Mouse (Mus musculus) spleen, postnatal 36 days (tissue): ENCODE data around the gene Prmt8.

ENCODE experiments used
- DNase-seq, 2 experiments: peaks; one replicate each; pipeline ENCODE4 v3.0.0; 2022; ENCODE audit warnings: low spot score in 2 of 2, mixed read lengths in 1 of 2

The Prmt8 gene

DNA sequence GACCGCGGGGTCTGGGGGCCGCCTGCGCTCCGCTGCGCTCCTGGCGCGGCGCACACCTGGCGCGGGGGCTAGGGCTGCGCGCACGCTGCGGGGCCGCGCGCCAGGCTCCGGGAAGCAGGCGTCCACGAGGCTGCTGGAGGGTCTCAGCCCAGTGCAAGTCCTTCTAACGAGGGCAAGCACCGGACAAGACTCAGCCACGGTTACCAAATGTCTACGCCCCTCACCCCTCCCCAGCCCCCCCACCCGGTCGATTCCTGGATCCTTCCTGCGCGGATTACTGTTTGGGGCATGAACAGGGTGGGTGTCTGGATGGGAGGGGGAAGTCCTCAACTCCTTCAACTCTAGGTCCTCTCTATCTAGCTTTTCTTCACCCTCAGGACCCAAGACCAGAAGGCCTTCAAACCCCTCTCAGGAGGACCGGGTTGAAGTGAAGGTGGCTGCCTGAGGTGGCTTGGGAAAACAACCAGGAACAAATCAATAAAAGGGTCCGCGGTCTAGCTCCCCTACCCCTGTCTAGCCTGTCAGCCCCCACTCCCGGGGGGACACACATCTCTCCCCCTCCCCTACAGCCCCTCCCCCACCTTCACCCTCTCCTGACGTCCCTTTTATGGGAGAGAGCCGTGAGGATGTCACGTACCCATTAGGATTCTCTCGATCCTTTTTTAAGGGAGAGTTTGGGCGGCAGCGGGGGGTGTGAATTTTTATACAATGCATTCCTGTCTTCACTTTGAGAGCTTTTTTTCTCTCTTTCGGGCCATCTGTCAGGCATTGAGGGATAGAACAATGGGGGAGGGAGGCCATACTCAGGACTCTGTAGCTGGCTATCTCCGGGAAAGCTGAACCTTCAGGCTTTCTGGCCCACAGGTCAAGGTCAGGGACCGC, at the start of gene Prmt8:
Gene Prmt8 (minus strand): TSS at position 198 of the 882 bp plus-strand sequence.
- DNase-seq = no peak

DNA sequence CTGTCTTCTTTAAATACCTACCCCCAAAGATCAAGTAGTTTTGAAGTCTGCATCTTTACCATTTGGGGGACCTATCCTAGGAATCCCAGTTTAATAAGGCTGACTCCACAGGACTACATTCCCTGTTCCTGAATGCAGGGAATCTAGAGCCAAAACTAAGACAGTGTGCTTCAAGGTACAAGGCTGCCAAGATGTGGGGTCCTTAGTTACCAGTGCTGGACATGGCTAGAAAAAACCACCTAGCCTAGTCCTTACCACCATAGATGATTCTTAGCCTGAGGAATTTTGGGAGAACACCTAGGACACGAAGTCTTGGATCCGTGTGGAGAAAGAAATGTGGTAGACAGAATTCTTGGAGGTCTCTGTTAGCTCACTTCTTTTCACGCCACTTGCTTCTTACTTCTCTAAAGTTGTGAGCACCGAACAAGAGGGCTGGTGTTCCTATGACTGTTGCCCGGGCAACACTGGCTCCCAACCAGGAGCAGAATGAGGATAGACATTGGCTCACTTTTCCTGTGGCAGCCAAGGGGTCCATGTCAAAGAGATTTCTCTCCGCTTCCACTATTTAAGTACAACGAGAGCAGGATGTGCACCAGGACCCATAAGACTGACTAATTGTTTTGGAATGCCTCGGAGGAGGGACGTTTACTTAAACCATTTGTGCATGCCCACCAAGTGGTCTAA, 33.9 kb upstream of the Prmt8 start:
- DNase-seq = no peak

DNA sequence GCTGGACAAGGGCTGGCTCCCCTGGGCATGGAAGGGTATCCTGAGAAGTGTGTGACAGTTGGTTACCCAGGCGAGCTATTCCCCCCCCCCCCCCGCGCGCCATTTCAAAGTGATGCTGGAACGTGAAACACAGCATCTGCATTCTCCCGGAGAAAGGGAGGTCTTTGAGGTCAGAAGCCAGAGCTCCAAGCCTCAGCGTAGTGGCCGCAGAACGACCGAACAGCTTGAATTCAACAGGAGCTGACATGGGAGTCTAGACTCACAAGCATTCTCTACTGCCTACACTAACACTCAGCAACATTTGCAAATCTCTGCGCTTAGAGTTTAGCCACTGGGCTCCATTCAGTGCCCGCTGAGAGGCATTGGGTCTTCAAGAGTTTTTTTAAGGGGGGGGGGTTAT, 32.9 kb upstream of the Prmt8 start:
- DNase-seq = no peak

DNA sequence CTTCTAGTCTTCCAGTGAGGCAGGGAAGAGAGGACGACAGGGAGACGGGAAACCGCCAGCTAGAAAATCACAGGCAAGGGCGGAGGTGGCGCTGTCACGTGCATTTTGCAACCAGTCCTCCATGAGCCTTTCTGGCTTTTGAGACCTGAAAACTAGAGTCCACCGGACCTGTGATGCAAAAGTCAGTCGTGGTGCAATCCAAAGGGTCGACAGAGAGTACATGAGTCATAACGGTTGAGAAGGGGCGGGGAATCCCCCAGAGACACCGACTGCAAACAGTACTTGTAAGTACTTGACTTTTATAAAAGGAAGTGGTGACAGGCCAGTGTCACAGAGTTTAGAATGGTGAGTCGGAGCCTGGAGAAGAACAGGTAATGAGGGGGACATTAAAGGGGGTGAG, 20.8 kb upstream of the Prmt8 start:
- DNase-seq = no peak

DNA sequence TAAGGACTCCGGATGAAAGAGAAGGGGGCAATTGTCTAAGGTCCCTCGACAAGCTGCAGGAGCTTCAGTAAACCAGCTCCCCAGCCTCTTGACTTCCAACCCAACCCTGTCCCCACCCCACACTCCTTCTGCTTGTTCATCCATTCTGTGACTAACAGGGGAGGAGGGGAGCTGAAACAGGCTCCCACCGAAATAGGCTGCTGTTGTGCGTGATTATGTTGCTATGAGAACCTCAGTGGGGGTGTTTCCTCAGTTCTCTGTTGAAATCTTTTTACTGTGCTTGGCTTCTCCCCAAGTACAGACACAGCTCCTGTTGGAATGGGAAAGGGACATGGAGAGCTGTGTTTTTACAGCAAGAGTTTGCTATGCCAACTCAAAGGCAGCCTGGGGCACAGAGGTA, 1.5 kb upstream of the Prmt8 start:
- DNase-seq = no peak

DNA sequence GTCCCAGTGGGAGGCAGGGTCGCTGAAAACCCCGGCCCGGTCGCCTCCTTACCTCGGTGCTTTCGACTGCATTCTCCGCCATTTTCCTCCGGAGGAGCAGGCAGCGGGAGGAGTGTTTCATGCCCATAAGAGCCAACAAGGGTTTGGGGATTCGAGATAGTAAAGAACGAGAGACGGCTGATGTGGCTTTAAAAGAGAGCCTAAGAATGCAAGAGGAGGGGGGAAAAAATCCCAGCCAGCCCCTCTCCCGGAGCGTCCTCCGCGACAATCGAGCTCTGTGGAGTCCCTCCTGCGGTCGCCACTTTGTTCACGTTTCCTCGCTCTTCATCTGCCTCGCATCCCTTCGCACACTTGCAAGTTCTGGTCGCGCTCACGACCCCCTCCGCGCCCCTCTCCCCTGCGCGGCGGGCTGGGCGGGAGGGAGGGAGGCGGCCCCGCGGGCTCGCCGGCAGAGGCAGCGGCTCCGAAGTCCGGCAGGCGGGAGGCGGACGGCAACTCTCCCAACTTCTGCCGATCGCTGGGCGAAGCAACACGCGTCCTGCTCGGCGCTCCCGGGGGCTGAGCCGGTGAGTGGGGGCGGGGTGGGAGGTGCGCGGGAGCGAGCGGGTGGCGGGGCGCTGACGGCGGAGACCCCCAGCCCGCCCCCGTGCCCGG, 524 bp downstream of the Prmt8 start:
- DNase-seq = no peak

DNA sequence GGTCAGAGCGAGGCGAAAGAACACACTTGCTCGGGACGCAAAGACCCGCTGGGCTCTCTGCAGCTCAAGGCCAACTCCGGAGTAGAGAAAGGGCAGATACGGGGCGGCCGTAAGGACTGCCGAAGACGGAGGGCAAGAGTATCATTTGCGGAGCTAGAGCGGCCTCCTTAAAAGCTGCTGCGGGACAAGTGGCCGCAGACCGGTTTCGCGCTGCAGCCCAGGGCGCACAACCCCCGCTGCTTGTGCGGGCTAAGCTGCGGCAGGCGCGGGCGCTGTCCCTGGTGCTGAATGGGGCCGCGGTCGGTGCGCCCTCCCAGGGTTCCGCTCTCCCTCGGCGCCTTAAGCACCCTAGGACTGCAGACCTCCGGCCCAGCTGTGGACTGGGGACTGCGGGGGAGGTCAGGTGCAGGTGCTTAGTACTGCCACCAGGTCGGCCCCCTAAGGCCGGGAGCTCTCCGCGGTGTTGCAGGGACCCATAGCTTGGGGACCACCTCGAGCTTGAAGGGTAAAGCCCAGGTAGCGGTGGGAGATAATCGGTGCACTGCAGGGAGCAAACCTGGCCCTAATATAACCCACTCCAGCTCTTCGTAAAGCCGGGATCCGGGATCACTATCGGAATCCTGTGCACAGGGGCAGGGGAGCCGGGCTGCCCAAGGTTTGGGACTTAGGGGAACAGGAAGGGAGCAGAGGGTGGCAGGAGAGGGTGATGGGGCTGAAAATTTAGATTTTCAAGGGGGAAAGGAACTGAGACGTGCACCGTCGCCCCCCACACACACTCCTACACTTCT, 1.4 kb downstream of the Prmt8 start:
- DNase-seq = no peak

DNA sequence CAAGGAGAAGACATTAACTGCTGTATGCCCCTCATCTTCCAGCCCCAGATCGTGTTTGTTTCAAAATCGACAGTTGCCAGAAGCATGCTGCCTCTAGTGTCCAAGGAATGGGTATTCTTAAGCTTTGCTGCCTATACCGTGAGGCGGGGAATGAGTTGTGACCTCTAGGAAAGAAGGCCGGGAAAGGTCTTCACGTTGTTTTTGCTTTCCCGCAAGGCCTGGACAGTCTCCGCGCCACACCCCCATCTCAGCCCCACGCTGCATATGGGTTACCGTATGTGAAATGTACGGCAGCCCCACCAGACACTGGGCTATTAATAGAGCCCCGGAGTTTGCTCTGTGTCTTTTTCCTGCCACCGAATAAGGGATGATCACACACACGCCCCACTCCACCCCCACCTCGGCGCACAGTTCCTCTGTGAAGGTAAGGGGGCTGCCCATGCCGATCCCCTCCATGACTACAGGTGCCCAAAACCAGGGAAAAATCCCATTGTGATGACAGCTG, 2.0 kb downstream of the Prmt8 start:
- no peak for DNase-seq

DNA sequence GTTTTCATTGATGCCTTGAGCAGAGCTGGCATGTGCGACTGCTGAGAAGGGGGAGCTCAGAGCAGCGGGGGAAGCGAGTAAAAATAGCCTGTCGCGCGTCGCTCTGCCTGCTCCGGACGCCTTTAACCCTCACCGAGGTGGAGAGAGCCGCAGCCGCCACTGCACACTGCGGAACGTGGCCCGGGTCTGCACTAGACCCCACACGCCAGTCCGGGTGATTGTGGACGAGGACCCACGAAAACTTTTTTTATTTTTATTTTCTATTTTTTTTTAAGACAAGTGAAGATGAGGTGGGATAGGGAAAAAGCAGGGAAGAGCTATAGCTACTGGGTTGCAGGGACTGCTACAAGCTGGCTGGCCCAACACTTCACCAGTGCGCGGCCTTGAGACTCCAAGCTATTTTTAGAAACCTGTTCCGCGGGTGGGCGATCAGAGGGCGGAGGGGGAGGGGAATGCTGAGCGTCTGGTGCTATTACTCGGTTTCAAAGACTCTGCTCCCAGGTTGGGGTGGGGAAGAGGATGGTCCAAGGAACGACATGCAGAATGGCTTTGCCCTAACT, 2.6 kb downstream of the Prmt8 start:
- no peak for DNase-seq

DNA sequence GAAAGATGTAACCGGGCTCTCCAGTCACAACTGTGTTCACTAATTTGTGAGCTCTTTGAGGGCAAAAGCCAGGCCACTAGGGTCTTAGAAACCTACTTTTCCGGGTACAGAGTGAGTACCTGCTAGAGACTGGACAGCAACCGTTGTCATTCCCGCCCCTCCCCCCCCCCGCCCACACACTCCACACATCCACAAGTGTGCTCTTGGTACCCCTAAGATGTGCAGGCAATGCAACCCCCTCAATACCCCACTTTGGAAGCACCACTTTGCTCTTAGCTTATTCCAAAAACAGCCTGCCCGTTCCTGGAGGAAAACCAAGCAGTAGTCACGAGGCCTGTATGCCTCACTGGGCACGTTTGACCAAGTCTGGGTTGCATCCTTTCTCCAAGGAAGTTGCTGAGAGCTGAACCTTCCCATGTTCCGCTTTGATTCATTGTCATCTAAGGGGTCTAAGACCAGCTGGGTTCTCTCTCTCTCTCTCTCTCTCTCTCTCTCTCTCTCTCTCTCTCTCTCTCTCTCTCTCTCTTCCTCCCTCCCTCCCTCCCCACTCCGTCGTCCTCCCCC, 3.1 kb downstream of the Prmt8 start:
- no peak for DNase-seq

DNA sequence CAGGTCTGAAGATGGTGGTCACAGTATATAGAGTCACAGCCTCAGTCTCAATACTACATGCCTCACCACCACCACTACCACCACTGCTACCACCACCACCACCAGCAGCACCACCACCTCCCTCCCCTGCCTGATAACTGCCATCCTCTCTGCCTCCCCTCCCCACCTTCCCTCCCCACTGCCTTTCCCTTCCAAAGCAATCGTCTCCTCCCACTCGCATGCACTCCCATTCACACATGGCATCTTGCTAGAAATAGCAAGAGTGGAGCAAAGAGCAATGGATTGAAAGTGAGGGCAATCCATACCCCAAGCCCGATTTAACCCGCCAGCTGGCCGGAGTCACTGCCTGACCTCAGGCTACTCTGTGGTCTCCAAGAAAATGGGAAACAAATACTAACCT, 3.7 kb downstream of the Prmt8 start:
- DNase-seq = no peak

DNA sequence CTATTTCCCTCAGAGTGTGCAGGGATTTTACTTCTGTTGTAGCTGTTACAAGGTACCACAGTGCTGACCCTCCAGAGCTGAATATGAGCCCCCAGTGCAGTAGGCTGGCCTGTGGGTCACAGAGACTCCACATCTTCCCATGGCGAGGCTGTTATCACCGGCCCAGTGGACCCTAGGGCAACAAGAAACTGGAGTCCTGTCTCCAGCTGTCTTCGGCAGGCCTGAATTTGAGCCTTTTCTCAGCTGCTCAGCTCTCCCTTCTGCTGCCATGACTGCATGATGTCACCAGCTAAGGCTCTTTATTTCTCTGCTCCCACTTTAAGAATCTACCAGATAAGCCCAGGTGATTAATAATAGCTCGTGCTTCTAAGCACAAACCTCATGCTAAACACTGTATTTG, 11.0 kb downstream of the Prmt8 start:
- no peak for DNase-seq

DNA sequence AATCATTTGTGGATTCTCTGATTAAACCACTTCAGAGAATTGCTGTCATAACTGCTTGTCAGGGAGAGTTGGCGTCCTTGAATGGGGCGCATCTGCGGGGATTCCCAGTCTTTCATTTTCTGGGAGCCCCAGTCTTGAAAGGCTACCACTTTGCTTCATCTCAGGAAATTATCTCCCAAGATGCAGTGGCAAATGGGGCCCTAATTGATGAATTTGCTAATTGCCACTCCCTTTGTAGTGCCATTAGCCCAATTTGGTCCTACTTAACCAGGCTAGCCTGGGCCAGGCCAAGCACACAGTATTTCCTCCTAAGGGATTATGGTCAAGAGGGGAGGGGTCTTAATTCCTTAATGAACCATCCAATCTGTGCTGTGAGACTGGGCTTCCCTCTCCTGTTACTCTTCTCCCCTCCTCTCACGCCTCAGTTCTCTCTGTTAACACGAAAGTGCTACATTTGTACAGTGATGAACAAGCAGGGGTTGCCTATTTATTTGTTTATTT, 11.6 kb downstream of the Prmt8 start:
- no peak for DNase-seq

DNA sequence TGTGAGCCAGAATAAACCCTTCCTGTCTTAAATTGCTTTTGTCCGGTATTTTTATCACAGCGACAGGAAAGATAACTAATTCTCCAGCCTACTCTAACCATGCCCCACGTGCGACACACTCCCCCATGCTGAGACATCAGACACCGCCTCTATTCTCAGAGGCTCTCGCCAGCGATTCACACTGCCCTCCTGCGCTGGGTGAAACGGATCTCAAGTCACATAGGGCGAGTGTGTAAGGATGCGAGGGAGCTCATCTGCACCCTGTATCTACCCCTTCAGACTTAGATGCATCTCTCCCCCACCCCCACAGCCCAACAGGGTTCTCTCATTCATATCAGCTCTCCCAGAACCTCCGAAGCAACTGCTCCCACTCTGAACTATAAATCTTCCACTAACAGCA, 12.4 kb downstream of the Prmt8 start:
- DNase-seq = no peak

DNA sequence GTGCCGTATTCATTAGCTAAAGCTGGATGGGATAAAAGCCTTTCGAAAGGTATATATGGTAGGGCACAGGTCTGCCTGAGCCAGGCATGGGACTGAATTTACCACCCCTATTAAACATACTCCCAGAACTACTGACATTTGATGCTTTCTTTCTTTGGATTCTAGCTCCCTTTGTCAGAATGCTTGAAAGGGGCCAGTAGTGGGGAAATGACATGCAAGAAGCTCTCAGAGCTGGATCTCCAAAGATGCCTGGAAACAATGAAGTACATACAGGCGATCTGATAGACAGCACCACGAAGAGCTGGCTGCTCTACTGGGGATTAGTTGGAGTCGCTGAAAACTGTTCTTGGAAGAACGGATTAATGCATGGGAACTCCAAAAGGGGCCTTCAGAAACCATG, 16.0 kb downstream of the Prmt8 start:
- no peak for DNase-seq

DNA sequence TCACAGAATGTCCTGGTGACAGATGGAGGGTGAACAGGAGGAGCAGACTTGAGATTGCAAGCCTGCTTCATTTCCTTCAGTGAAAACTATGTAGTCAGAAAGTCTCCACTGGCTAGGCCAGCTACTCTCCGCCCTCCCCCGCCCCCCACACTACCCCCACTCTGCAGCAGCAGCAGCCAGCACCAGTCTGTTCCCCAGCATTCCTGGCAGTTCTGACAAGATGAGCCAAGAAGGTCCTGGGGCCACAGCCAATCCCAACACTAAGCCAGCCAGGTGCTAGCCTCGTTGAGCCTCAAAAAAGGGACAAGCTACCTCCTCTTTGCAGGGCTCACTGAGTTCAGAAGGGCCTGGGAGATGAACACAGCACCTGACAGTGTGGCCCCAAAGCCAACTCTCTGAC, 16.6 kb downstream of the Prmt8 start:
- DNase-seq = no peak

DNA sequence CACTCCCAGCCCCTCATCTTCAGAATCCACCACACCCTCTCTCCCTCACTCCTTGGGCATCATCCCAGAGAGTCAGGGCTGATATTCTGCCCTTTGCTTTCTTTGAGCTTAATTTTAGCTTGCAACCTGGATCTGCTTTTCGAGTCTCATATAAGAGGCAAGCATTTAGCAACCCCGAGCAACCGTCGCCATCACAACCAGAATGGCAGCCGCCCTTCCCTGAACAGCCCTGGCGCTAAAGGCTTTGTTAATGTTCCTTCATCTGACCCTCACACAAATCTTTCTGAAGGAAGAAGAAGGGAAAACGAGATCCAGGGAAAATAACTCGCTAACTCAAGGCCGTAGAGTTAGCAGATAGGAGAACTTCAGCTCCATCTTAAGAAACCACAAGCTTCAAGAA, 17.8 kb downstream of the Prmt8 start:
- no peak for DNase-seq

DNA sequence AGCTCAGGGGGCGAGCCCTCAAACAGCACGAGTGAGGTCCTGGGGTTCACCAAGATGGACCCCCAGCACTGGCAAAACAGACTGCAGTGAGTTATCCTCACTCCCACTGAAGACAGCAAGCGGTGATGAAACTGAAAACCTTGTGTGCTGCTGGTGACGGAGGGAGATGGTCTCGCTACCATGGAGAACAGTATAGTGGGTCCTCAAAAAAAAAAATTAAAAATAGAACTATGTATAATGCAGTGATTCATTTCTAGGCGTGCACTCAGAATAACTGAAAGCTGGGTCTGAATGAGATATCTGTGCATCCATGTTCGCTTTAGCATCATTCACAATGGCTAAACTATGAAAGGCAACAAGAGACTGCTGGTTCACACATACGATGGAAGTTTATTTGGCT, 20.5 kb downstream of the Prmt8 start:
- DNase-seq = no peak

DNA sequence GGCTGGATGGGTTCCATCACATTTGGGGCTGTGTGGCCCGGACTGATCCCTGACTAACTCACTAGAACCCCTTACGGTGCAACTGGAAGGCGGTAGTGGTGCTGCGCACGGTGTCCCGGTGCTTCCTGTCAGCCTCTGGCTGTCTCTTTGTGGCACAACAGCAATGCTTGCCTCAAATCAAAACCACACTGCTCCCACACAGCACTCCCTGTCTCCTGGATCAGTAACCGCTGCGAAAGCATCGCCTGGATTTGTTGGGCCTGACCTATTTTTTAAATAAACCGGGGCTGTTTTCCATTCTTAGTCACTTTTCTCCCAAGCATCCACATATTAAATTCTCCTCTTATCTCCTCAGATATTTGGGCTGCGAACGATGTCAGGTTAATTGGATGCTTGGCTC, 27.0 kb downstream of the Prmt8 start:
- no peak for DNase-seq

DNA sequence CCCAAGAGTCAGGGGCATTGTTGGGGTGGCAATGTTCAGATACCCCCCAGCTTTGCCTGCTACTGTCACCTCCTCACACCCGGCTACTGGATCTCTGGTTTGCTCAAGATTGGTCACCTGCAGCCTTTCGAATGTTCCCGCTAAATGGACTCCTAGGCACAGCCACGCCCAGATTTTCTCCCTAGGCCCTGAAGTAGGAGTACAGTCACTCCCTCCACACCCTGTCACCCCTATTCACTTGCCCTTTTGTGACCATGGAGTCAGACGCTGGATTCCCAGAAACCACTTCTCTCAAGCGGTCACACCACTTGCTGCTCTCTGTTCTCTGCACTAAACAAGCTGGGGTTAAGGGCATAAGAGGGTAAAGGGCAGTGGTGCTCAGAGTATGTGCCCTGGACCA, 28.1 kb downstream of the Prmt8 start:
- no peak for DNase-seq

DNA sequence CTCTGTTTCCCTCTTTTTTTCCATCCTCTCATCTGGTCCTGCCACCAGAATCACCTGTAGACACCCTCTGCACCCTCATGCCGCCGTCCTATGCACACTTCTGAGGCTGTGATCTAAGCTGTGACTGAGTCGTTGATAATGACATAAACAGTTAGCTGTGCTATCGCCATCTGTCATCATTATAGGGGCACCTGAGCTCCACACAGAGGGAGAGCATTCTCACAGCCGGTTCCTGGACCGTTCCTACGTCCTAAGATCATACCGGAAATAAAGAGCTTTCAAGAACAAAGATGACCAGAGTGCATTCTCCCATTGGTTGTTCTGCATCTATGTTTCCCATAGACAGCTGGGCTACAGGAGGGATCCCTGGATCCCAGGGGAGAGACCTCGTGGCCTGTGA, 28.6 kb downstream of the Prmt8 start:
- DNase-seq = no peak
